Mouse (Mus musculus): ENCODE measurements around the gene Trim2. TPM values are rescaled to one million over a fixed set of nuclear protein-coding genes. Genes with fewer than 3 reads are reported as not detected.

The Trim2 gene
- polyA plus RNA-seq, 1 experiment from 2014 or later, result 138 TPM

GRCm38 (mm10) chr3:84168943-84169342, 137.7 kb downstream of the Trim2 start:
- Histone ChIP-seq H3K27me3 (no peaks in the 10 kb centered on the region), H3K36me3 (ENCODE audit: poor library complexity, severe bottlenecking) (peaks cover 91% of the 10 kb centered on the region), H3K27ac (no peak overlapping the region), H3K4me3 (no peak overlapping the region), H3K9me3 (replicated peaks) (no peaks in the 10 kb centered on the region), H3K4me1 (peaks cover 14% of the 10 kb centered on the region), H3K4me2 (no peak overlapping the region), H3K9ac (no peak overlapping the region)
- WGBS, result 91% methylated on average over 6 of the region's 6 CpGs
- no peak for ATAC-seq

GRCm38 (mm10) chr3:84166073-84166472, 140.6 kb downstream of the Trim2 start:
- Histone ChIP-seq H3K9ac (no peak overlapping the region), H3K27me3 (no peaks in the 10 kb centered on the region), H3K4me2 (no peak overlapping the region), H3K4me1 (no peaks in the 10 kb centered on the region), H3K36me3 (ENCODE audit: poor library complexity, severe bottlenecking) (peaks cover 83% of the 10 kb centered on the region), H3K27ac (no peak overlapping the region), H3K4me3 (no peak overlapping the region), H3K9me3 (replicated peaks) (no peaks in the 10 kb centered on the region)
- ATAC-seq, result no peak; the same call in 1 of the 2 replicates
- 93% methylated on average over 5 of the region's 5 CpGs for WGBS

- peaks cover 81% of the 10 kb centered on the region for H3K36me3 ChIP-seq (ENCODE audit: poor library complexity, severe bottlenecking)
Observed at GRCm38 (mm10) chr3:84165391-84165790, 141.3 kb downstream of the Trim2 start.

GRCm38 (mm10) chr3:84157559-84158350, 148.9 kb downstream of the Trim2 start:
- 84% methylated on average over 4 of the region's 4 CpGs for WGBS
- H3K4me1 ChIP-seq, result peaks cover 7% of the 10 kb centered on the region
- no peak overlapping the region for H3K4me2 ChIP-seq
- H3K9me3 ChIP-seq (replicated peaks), result no peaks in the 10 kb centered on the region
- ATAC-seq, result no peak
- H3K27me3 ChIP-seq, result no peaks in the 10 kb centered on the region
- no peak overlapping the region for H3K4me3 ChIP-seq
- no peak overlapping the region for H3K9ac ChIP-seq
- H3K36me3 ChIP-seq (ENCODE audit: poor library complexity, severe bottlenecking), result peaks cover 39% of the 10 kb centered on the region
- H3K27ac ChIP-seq, result no peak overlapping the region

More at GRCm38 (mm10) chr3:84165391-84165790, 141.3 kb downstream of the Trim2 start:
- H3K4me3 ChIP-seq, result no peak overlapping the region
- no peak overlapping the region for H3K4me2 ChIP-seq
- H3K9ac ChIP-seq, result no peak overlapping the region
- no peak for ATAC-seq
- 97% methylated on average over 3 of the region's 3 CpGs for WGBS
- no peaks in the 10 kb centered on the region for H3K4me1 ChIP-seq
- no peaks in the 10 kb centered on the region for H3K9me3 ChIP-seq (replicated peaks)
- no peaks in the 10 kb centered on the region for H3K27me3 ChIP-seq
- no peak overlapping the region for H3K27ac ChIP-seq

- no peak overlapping the region for H3K4me3 ChIP-seq
- WGBS, result 44% methylated on average over 4 of the region's 4 CpGs
- no peaks in the 10 kb centered on the region for H3K27me3 ChIP-seq
- peaks cover 32% of the 10 kb centered on the region for H3K36me3 ChIP-seq (ENCODE audit: poor library complexity, severe bottlenecking)
- H3K4me1 ChIP-seq, result peaks cover 7% of the 10 kb centered on the region
- H3K4me2 ChIP-seq, result no peak overlapping the region
- ATAC-seq, result no peak
- H3K9ac ChIP-seq, result no peak overlapping the region
- H3K9me3 ChIP-seq (replicated peaks), result no peaks in the 10 kb centered on the region
- H3K27ac ChIP-seq, result no peak overlapping the region
Observed at GRCm38 (mm10) chr3:84157011-84157410, 149.7 kb downstream of the Trim2 start.

- peak overlapping the region; percentile 94 for H3K4me2 ChIP-seq
- H3K27me3 ChIP-seq, result no peaks in the 10 kb centered on the region
- H3K4me3 ChIP-seq, result no peak overlapping the region
- ATAC-seq, result no peak
- WGBS, result 58% methylated on average over 6 of the region's 6 CpGs
- no peak overlapping the region for H3K27ac ChIP-seq
- H3K9me3 ChIP-seq (replicated peaks), result no peaks in the 10 kb centered on the region
- H3K36me3 ChIP-seq (ENCODE audit: poor library complexity, severe bottlenecking), result peaks cover 25% of the 10 kb centered on the region
- peaks cover 7% of the 10 kb centered on the region for H3K4me1 ChIP-seq
- H3K9ac ChIP-seq, result no peak overlapping the region
Observed at GRCm38 (mm10) chr3:84156105-84156504, 150.6 kb downstream of the Trim2 start.

GRCm38 (mm10) chr3:84155558-84156006, 151.1 kb downstream of the Trim2 start, which contains the start of gene Mnd1:
Mnd1 (minus strand) TSS chr3:84155786.
- Histone ChIP-seq H3K9me3 (replicated peaks) (no peaks in the 10 kb centered on the region), H3K9ac (peak within 1 kb of the TSS; percentile 70), H3K27me3 (no peaks in the 10 kb centered on the region), H3K4me3 (peak within 1 kb of the TSS; percentile 50), H3K27ac (no peak within 1 kb of the TSS), H3K4me1 (peaks cover 7% of the 10 kb centered on the region), H3K4me2 (peak within 1 kb of the TSS; percentile 94), H3K36me3 (ENCODE audit: poor library complexity, severe bottlenecking) (peaks cover 22% of the 10 kb centered on the region)
- peak; percentile 98 for ATAC-seq
- under 1% methylated on average over 29 of the region's 29 CpGs for WGBS

- H3K4me3 ChIP-seq, result peak overlapping the region; percentile 50
- H3K9ac ChIP-seq, result peak overlapping the region; percentile 70
- no peak overlapping the region for H3K27ac ChIP-seq
- H3K27me3 ChIP-seq, result no peaks in the 10 kb centered on the region
- peaks cover 17% of the 10 kb centered on the region for H3K36me3 ChIP-seq (ENCODE audit: poor library complexity, severe bottlenecking)
- no peak; the same call in none of the 2 replicates for ATAC-seq
- peaks cover 7% of the 10 kb centered on the region for H3K4me1 ChIP-seq
- no peaks in the 10 kb centered on the region for H3K9me3 ChIP-seq (replicated peaks)
- H3K4me2 ChIP-seq, result peak overlapping the region; percentile 94
- whole genome bisulfite sequencing, result under 1% methylated on average over 24 of the region's 27 CpGs
Observed at GRCm38 (mm10) chr3:84155146-84155545, 151.5 kb downstream of the Trim2 start.

- 16% methylated on average over 12 of the region's 12 CpGs for WGBS
- peak overlapping the region; percentile 94 for H3K4me2 ChIP-seq
- peaks cover 13% of the 10 kb centered on the region for H3K36me3 ChIP-seq (ENCODE audit: poor library complexity, severe bottlenecking)
- peaks cover 7% of the 10 kb centered on the region for H3K4me1 ChIP-seq
- H3K9me3 ChIP-seq (replicated peaks), result no peaks in the 10 kb centered on the region
- no peak overlapping the region for H3K27ac ChIP-seq
- no peak overlapping the region for H3K9ac ChIP-seq
- no peaks in the 10 kb centered on the region for H3K27me3 ChIP-seq
- no peak for ATAC-seq
- peak overlapping the region; percentile 50; the same call in 1 of the 2 replicates for H3K4me3 ChIP-seq
Observed at GRCm38 (mm10) chr3:84154721-84155141, 151.9 kb downstream of the Trim2 start.

- no peaks in the 10 kb centered on the region for H3K36me3 ChIP-seq (ENCODE audit: poor library complexity, severe bottlenecking)
- WGBS, result 96% methylated on average over 3 of the region's 3 CpGs
- no peaks in the 10 kb centered on the region for H3K27me3 ChIP-seq
- no peak for ATAC-seq
- H3K4me1 ChIP-seq, result no peaks in the 10 kb centered on the region
- H3K4me3 ChIP-seq, result no peak overlapping the region
- H3K9me3 ChIP-seq (replicated peaks), result no peaks in the 10 kb centered on the region
- no peak overlapping the region for H3K27ac ChIP-seq
- no peak overlapping the region for H3K9ac ChIP-seq
- no peak overlapping the region for H3K4me2 ChIP-seq
Observed at GRCm38 (mm10) chr3:84149831-84150230, 156.8 kb downstream of the Trim2 start.

- Histone ChIP-seq H3K9ac (no peak overlapping the region), H3K9me3 (replicated peaks) (no peaks in the 10 kb centered on the region), H3K4me1 (no peaks in the 10 kb centered on the region), H3K36me3 (ENCODE audit: poor library complexity, severe bottlenecking) (no peaks in the 10 kb centered on the region), H3K27me3 (no peaks in the 10 kb centered on the region), H3K4me2 (no peak overlapping the region), H3K4me3 (no peak overlapping the region), H3K27ac (no peak overlapping the region)
- no peak for ATAC-seq
- 91% methylated on average over 7 of the region's 7 CpGs for WGBS
Observed at GRCm38 (mm10) chr3:84140947-84141346, 165.7 kb downstream of the Trim2 start.

- 92% methylated on average over 7 of the region's 7 CpGs for WGBS
- no peaks in the 10 kb centered on the region for H3K27me3 ChIP-seq
- no peak overlapping the region for H3K4me2 ChIP-seq
- no peak overlapping the region for H3K4me3 ChIP-seq
- no peak overlapping the region for H3K9ac ChIP-seq
- no peaks in the 10 kb centered on the region for H3K9me3 ChIP-seq (replicated peaks)
- H3K4me1 ChIP-seq, result no peaks in the 10 kb centered on the region
- H3K27ac ChIP-seq, result no peak overlapping the region
- no peak for ATAC-seq
- H3K36me3 ChIP-seq (ENCODE audit: poor library complexity, severe bottlenecking), result no peaks in the 10 kb centered on the region
Observed at GRCm38 (mm10) chr3:84136509-84136908, 170.2 kb downstream of the Trim2 start.

All from forebrain, embryonic 13.5 days (tissue).